In the genomic region with DNA sequence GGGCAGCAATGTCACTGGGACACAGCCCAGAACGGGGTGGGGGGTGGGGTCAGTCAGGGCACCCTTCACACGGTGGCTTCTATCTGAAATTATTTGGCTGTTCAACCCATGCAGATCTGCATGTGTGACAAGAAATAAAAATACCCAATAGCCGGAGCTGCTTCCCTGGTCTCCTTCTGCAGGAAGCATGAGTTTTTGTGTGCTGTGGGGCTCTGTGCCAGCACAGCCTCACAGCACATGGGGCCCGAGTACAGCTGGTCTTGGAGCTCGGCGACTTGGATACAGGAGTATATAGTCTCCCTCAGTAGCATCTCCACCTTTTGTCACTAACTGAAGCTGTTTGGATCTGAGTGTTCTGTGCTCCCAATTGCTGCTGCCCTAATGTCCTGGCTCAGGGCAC, we compare ENCODE assay signal across 10 mouse cellular contexts.
DNase-seq lines count a peak whose midpoint lies in the region; ATAC-seq and TF ChIP-seq lines count a peak whose summit lies in the region.
"Had no signal": no experiment of that assay in that cellular context is flagged by ENCODE, and none has a peak within 500 bp of the region (broad histone marks: within the 10 kb centered on the region; RNA-seq: fewer than 3 reads in every experiment).

No protein-coding gene starts in this region.

- H3K9ac ChIP-seq in hindbrain, postnatal 0 days (replicated peaks; ENCODE audit: low read length): no peak overlapping the region
- H3K9ac ChIP-seq in hindbrain, embryonic 11.5 days (ENCODE audit: low read depth, low read length): no peak overlapping the region
- no peak overlapping the region for H3K9ac ChIP-seq in forebrain, embryonic 12.5 days
- H3K9ac ChIP-seq: neural tube, embryonic 13.5 days had no signal

- 0 out of 2 replicates have a peak overlapping the region, but pooled peaks have one; percentile 17 for H3K4me2 ChIP-seq in hindbrain, postnatal 0 days (ENCODE audit: low read depth, low read length)
- no peak overlapping the region for H3K4me2 ChIP-seq in hindbrain, embryonic 11.5 days (replicated peaks; ENCODE audit: low read depth, low read length)
- no peak overlapping the region for H3K4me2 ChIP-seq in forebrain, embryonic 12.5 days
- H3K4me2 ChIP-seq: neural tube, embryonic 13.5 days had no signal

- no peaks in the 10 kb centered on the region for H3K27me3 ChIP-seq in hindbrain, postnatal 0 days (ENCODE audit: insufficient read depth, low read length)
- H3K27me3 ChIP-seq in hindbrain, embryonic 11.5 days (ENCODE audit: control insufficient read depth, insufficient read depth, low read length): no peaks in the 10 kb centered on the region
- no peaks in the 10 kb centered on the region for H3K27me3 ChIP-seq in forebrain, embryonic 12.5 days
- H3K27me3 ChIP-seq: neural tube, embryonic 13.5 days had no signal

- DNase-seq in hindbrain, postnatal 0 days (ENCODE audit: low spot score): peak; percentile 47
- DNase-seq in hindbrain, embryonic 11.5 days (ENCODE audit: low spot score): no peak
- peak; percentile 56 for DNase-seq in MN1 (ENCODE audit: low spot score)
- DNase-seq in cerebellum, adult 8-10 months: peak; percentile 72
- peak; percentile 48 to 68 for DNase-seq in left cerebral cortex, postnatal 25 days (ENCODE audit: low spot score in 2 of 2)
- no peak for DNase-seq in ovary, postnatal 14 days (ENCODE audit: low spot score)
- DNase-seq in retina, postnatal 1 day: no peak

- 39% methylated on average over 6 of the region's 6 CpGs for WGBS in hindbrain, postnatal 0 days
- WGBS in hindbrain, embryonic 11.5 days: 74% methylated on average over 6 of the region's 6 CpGs
- 70% methylated on average over 6 of the region's 6 CpGs for WGBS in forebrain, embryonic 12.5 days

- H3K27ac ChIP-seq in hindbrain, postnatal 0 days: peak overlapping the region; percentile 32; the same call in 1 of the 2 replicates
- no peak overlapping the region for H3K27ac ChIP-seq in hindbrain, embryonic 11.5 days (ENCODE audit: low read depth, low read length)
- no peak overlapping the region for H3K27ac ChIP-seq in forebrain, embryonic 12.5 days
- H3K27ac ChIP-seq: neural tube, embryonic 13.5 days; stomach, postnatal 0 days had no signal

- H3K4me3 ChIP-seq in hindbrain, postnatal 0 days (ENCODE audit: low read length): no peak overlapping the region
- H3K4me3 ChIP-seq in hindbrain, embryonic 11.5 days (ENCODE audit: low read depth, low read length): no peak overlapping the region
- H3K4me3 ChIP-seq in forebrain, embryonic 12.5 days (replicated peaks): no peak overlapping the region
- H3K4me3 ChIP-seq: neural tube, embryonic 13.5 days had no signal

- peaks cover 6% of the 10 kb centered on the region; the same call in 1 of the 2 replicates for H3K4me1 ChIP-seq in hindbrain, postnatal 0 days (ENCODE audit: insufficient read depth, low read length)
- no peaks in the 10 kb centered on the region for H3K4me1 ChIP-seq in hindbrain, embryonic 11.5 days (replicated peaks; ENCODE audit: control insufficient read depth, insufficient read depth, low read length)
- H3K4me1 ChIP-seq in forebrain, embryonic 12.5 days: peaks cover 5% of the 10 kb centered on the region; the same call in 1 of the 2 replicates
- H3K4me1 ChIP-seq: neural tube, embryonic 13.5 days had no signal

- ATAC-seq in hindbrain, postnatal 0 days: no peak; the same call in 1 of the 2 replicates
- ATAC-seq in hindbrain, embryonic 11.5 days (ENCODE audit: low FRiP score): no peak
- ATAC-seq in forebrain, embryonic 12.5 days (ENCODE audit: low FRiP score): no peak

- H3K36me3 ChIP-seq in hindbrain, postnatal 0 days (ENCODE audit: insufficient read depth, low read length): no peaks in the 10 kb centered on the region
- no peaks in the 10 kb centered on the region for H3K36me3 ChIP-seq in hindbrain, embryonic 11.5 days (ENCODE audit: control insufficient read depth, insufficient read depth, low read length)
- H3K36me3 ChIP-seq in forebrain, embryonic 12.5 days (replicated peaks): no peaks in the 10 kb centered on the region
- H3K36me3 ChIP-seq: neural tube, embryonic 13.5 days had no signal

- no peaks in the 10 kb centered on the region for H3K9me3 ChIP-seq in hindbrain, postnatal 0 days (ENCODE audit: low read length)
- no peaks in the 10 kb centered on the region for H3K9me3 ChIP-seq in hindbrain, embryonic 11.5 days (ENCODE audit: control insufficient read depth, low read length)
- H3K9me3 ChIP-seq in forebrain, embryonic 12.5 days: no peaks in the 10 kb centered on the region
- H3K9me3 ChIP-seq: neural tube, embryonic 13.5 days had no signal

- intact Hi-C loops in left cerebral cortex, postnatal 25 days (cut with DNase I): loop anchor here (5.0 kb wide), 1 partner anchor 173 kb away; a partner anchor contains a TSS

- no peak for TF ChIP-seq CTCF in hindbrain, postnatal 0 days (IDR thresholded peaks at IDR 0.05; ENCODE audit: low read depth)

Comparison
In these comparisons a context has a peak if more than half of its experiments do, and no peak if none do; other contexts are left out.
1. DNase-seq: peak in hindbrain, postnatal 0 days (single experiment), MN1 (single experiment), cerebellum, adult 8-10 months (single experiment) and left cerebral cortex, postnatal 25 days (2 of 2); none in hindbrain, embryonic 11.5 days (single experiment), ovary, postnatal 14 days (single experiment) and retina, postnatal 1 day (single experiment).